In the genomic region with DNA sequence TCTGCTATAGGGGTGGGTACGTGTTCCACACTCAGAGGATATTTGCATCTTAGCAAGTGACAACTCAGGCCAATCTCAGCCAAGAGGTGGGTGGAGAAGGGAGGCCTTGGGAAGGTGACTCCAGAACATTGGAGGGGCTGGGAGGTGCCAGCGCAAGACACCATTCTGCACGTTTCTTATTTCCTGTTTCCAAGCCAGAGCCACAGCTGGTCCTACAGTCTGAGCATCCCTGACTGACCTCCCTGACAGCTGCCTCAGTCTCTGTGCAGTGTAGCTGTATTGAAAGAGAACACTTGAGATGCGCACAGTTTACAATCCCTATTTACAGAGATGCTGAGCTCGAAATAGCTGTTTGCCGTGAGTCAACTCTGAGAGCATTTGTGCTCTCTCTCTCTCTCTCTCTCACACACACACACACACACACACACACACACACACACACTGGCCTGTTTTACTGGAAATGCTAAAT, we compare ENCODE assay signal across 12 mouse cellular contexts. TPM values are rescaled to one million over a fixed set of nuclear protein-coding genes. Genes with fewer than 3 reads are reported as not detected.
DNase-seq lines count a peak whose midpoint lies in the region; ATAC-seq lines count a peak whose summit lies in the region.
"Had no signal": no experiment of that assay in that cellular context is flagged by ENCODE, and none has a peak within 500 bp of the region (broad histone marks: within the 10 kb centered on the region; RNA-seq: fewer than 3 reads in every experiment).

No protein-coding gene starts in this region.

- peak; percentile 14; the same call in 1 of the 2 replicates for ATAC-seq in megakaryocyte, adult 5-6 weeks (ENCODE audit: poor library complexity, severe bottlenecking)

- DNase-seq in layer of hippocampus, adult 9-11 months: peak; percentile 19
- no peak for DNase-seq in layer of hippocampus, postnatal 25 days (ENCODE audit: extremely low spot score in 1 of 2, low spot score in 1 of 2)
- DNase-seq in frontal cortex, postnatal 25 days (ENCODE audit: low spot score in 2 of 2): peak; percentile 8 to 39
- peak; percentile 12 for DNase-seq in right cerebral cortex, postnatal 4 days
- DNase-seq in kidney, adult 18-20 months: no peak
- no peak for DNase-seq in MN1 (ENCODE audit: low spot score)
- no peak for DNase-seq in thymus, adult 18-20 months
- DNase-seq: B cell, adult 2 months; cerebellum, postnatal 36 days; kidney, adult 9 months; lung, adult 18-20 months had no signal

RNA-seq across cellular contexts. Expression of a gene that starts 38.8 kb away (rescaled TPM):
- 1 to 10 TPM; 1.1 to 1.2 TPM for total RNA-seq in layer of hippocampus, postnatal 25 days (2021)
- 2.8 and 6.5 TPM in 2 replicates for total RNA-seq in megakaryocyte, adult 5-6 weeks (2015)
- 2.0 and 2.7 TPM in 2 replicates for total RNA-seq in megakaryocyte, adult 5-6 weeks (2017)

Comparison
In these comparisons a context has a peak if more than half of its experiments do, and no peak if none do; other contexts are left out.
1. DNase-seq: peak in layer of hippocampus, adult 9-11 months (single experiment), frontal cortex, postnatal 25 days (2 of 2) and right cerebral cortex, postnatal 4 days (single experiment); none in layer of hippocampus, postnatal 25 days (0 of 2), kidney, adult 18-20 months (single experiment), MN1 (single experiment) and thymus, adult 18-20 months (0 of 2).